Mouse (Mus musculus) myocyte (in vitro differentiated cells): ENCODE measurements around the gene Atp2b2.

Experiments used
- MAX ChIP-seq: IDR thresholded peaks from one replicate; pipeline ENCODE4 v1.6.1; 2011; ENCODE audit warnings: low read depth, mild to moderate bottlenecking, control low read depth
- MYOD1 ChIP-seq, 3 experiments: IDR thresholded peaks; one replicate each; pipeline ENCODE4 v1.6.1; 2011; ENCODE audit warnings: control low read depth in 2 of 3, low read depth in 2 of 3, mild to moderate bottlenecking in 2 of 3, moderate library complexity in 1 of 3; ENCODE audit not compliant: insufficient read length in 2 of 3, control insufficient read depth in 1 of 3
- MYOG ChIP-seq, 3 experiments: IDR thresholded peaks; one replicate each; pipeline ENCODE4 v1.6.1; 2011; ENCODE audit warnings: control low read depth in 2 of 3, low read depth in 2 of 3, mild to moderate bottlenecking in 2 of 3; ENCODE audit not compliant: insufficient read length in 2 of 3, control insufficient read depth in 1 of 3, insufficient read depth in 1 of 3
- POLR2A ChIP-seq: IDR thresholded peaks from one replicate; pipeline ENCODE4 v1.6.1; 2011; ENCODE audit warnings: low read depth, mild to moderate bottlenecking, control low read depth, moderate library complexity; ENCODE audit not compliant: insufficient read length
- SRF ChIP-seq: IDR thresholded peaks from one replicate; pipeline ENCODE4 v1.6.1; 2011; ENCODE audit warnings: low read depth; ENCODE audit not compliant: control insufficient read depth, insufficient read length
- TCF12 ChIP-seq: IDR thresholded peaks from one replicate; pipeline ENCODE4 v1.6.1; 2011; ENCODE audit warnings: mild to moderate bottlenecking, control low read depth; ENCODE audit not compliant: poor library complexity, insufficient read depth, severe bottlenecking
- TCF3 ChIP-seq: IDR thresholded peaks from one replicate; pipeline ENCODE4 v1.6.1; 2011; ENCODE audit warnings: low read depth, control low read depth; ENCODE audit not compliant: insufficient read length
- USF1 ChIP-seq: IDR thresholded peaks from one replicate; pipeline ENCODE4 v1.6.1; 2011; ENCODE audit warnings: low read depth, mild to moderate bottlenecking, control low read depth, moderate library complexity

DNA sequence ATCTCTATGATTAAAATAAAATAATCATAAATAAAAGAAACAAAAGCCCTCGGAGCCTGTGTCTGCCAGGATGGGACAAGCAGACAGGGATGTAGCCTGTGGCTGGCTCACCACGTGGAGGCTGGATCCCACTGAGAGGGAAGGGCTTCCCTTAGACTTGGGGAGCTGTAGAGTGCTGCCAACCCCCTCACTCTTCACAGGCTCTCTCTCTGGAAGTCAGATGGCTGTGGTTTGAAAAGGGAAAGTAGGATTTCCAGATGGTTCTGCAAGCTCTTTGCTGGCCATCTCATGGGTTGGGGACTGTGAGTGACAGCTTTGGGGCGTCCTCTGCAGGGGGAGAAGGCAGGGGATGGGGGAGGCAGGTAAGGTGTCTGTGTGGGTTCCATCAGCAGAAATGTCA is 163.0 kb downstream of the Atp2b2 start:
- no peak for TF ChIP-seq USF1
- TF ChIP-seq POLR2A = no peak
- TF ChIP-seq MAX = no peak
- TF ChIP-seq TCF12 = no peak
- TF ChIP-seq TCF3 = no peak
- no peak for TF ChIP-seq MYOG (IDR thresholded peaks at IDR 0.05; ENCODE audit: control insufficient read depth in 1 of 3, insufficient read depth in 1 of 3, insufficient read length in 2 of 3, low read depth in 2 of 3)
- no peak for TF ChIP-seq SRF
- TF ChIP-seq MYOD1 (IDR thresholded peaks at IDR 0.05; ENCODE audit: control insufficient read depth in 1 of 3, insufficient read length in 2 of 3, low read depth in 2 of 3) = no peak
